Mouse (Mus musculus) intestine, embryonic 14.5 days (tissue): ENCODE results near the gene Cel. TPM values are rescaled to one million over a fixed set of nuclear protein-coding genes. Genes with fewer than 3 reads are reported as not detected.

Experiments
- ATAC-seq: fragments of 200-750 bp; cut with Nextera tagmentation; replicated peaks from 2 replicates; pipeline ENCODE4 v1.8.0; 2017; ENCODE audit warnings: low read depth, moderate number of reproducible peaks, moderate TSS enrichment, moderate library complexity; ENCODE audit not compliant: low FRiP score, low TSS enrichment
- DNase-seq: peaks from one replicate; pipeline ENCODE4 v3.0.0-alpha.2; 2018; ENCODE audit warnings: low spot score
- H3K27ac ChIP-seq: fragments of 300-500 bp; sonication (generic); 2 replicates; pipeline ENCODE4 v1.5.1; 2014; ENCODE audit warnings: low read depth, mild to moderate bottlenecking, control low read depth
- H3K27me3 ChIP-seq: fragments of 300-500 bp; sonication (generic); replicated peaks from 2 replicates; pipeline ENCODE4 v1.6.1; 2014; ENCODE audit warnings: low read length, control low read depth; ENCODE audit not compliant: control insufficient read depth, insufficient read depth
- H3K36me3 ChIP-seq: fragments of 300-500 bp; sonication (generic); 2 replicates; pipeline ENCODE4 v1.6.1; 2014; ENCODE audit warnings: low read length, control low read depth; ENCODE audit not compliant: control insufficient read depth, insufficient read depth
- H3K4me1 ChIP-seq: fragments of 300-500 bp; sonication (generic); replicated peaks from 2 replicates; pipeline ENCODE4 v1.6.1; 2014; ENCODE audit warnings: low read length, control low read depth, mixed read lengths; ENCODE audit not compliant: control insufficient read depth, insufficient read depth
- H3K4me2 ChIP-seq: fragments of 300-500 bp; sonication (generic); 2 replicates; pipeline ENCODE4 v1.6.1; 2014; ENCODE audit warnings: low read length
- H3K4me3 ChIP-seq: fragments of 300-500 bp; sonication (generic); 2 replicates; pipeline ENCODE4 v1.5.1; 2014; ENCODE audit warnings: low read depth, low read length, control low read depth, mixed read lengths
- H3K9ac ChIP-seq: fragments of 300-500 bp; sonication (generic); 2 replicates; pipeline ENCODE4 v1.6.1; 2014; ENCODE audit warnings: mild to moderate bottlenecking, low read length
- H3K9me3 ChIP-seq: fragments of 300-500 bp; sonication (generic); 2 replicates; pipeline ENCODE4 v1.6.1; 2016; ENCODE audit warnings: low read length, control low read depth; ENCODE audit not compliant: control insufficient read depth
- WGBS: fragments of 180-500 bp; shearing (Covaris S2); extraction: QIAGEN DNeasy Blood & Tissue Kit; methylation state at CpG from one replicate; pipeline ENCODE4 v1.1.7; 2014; 5-methylcytosine and 5-hydroxymethylcytosine counted together
- polyA plus RNA-seq: library from polyadenylated mRNA; unstranded; fragments of >200 nt; fragmentation: Nextera tagmentation; extraction: Ambion mirVana; gene quantifications from 2 replicates; pipeline ENCODE4 v1.2.1, GENCODE M21; 2014

The Cel gene
- polyA plus RNA-seq, 1 experiment from 2014 or later: 67.3 TPM

DNA sequence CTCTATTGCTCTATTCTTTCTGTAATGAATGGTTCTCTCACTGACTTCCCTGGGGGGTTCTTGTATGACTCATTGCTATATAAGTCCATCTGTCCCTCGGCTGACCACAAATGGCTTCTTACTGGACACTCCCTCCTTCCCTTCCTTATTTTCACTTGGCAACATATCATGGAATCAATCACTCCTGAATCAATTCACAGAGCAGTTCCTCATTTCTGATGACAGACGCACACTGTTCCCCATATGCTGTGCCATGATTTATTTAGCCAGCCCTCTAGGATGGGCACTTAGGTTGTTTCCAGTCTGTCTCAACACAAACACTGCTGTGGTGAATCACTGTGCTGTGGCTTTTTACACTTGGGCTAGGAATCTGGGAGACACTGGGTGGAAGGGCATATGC, 28.3 kb upstream of the Cel start:
- H3K9ac ChIP-seq: no peak overlapping the region
- no peak overlapping the region for H3K4me3 ChIP-seq
- H3K36me3 ChIP-seq: no peaks in the 10 kb centered on the region
- no peak overlapping the region for H3K27ac ChIP-seq
- H3K4me1 ChIP-seq: no peaks in the 10 kb centered on the region
- ATAC-seq: no peak
- WGBS: 74% methylated on average over 2 of the region's 2 CpGs
- DNase-seq: no peak
- H3K9me3 ChIP-seq: no peaks in the 10 kb centered on the region
- H3K4me2 ChIP-seq: no peak overlapping the region
- no peaks in the 10 kb centered on the region for H3K27me3 ChIP-seq

GRCm38 (mm10) chr2:28588574-28588973, 25.4 kb upstream of the Cel start:
- Histone ChIP-seq H3K36me3 (no peaks in the 10 kb centered on the region), H3K4me3 (no peak overlapping the region), H3K4me2 (no peak overlapping the region), H3K9ac (no peak overlapping the region), H3K27me3 (no peaks in the 10 kb centered on the region), H3K9me3 (no peaks in the 10 kb centered on the region), H3K4me1 (no peaks in the 10 kb centered on the region), H3K27ac (no peak overlapping the region)
- DNase-seq (no peak), ATAC-seq (no peak)
- WGBS: 33% methylated on average over 1 of the region's 1 CpGs

DNA sequence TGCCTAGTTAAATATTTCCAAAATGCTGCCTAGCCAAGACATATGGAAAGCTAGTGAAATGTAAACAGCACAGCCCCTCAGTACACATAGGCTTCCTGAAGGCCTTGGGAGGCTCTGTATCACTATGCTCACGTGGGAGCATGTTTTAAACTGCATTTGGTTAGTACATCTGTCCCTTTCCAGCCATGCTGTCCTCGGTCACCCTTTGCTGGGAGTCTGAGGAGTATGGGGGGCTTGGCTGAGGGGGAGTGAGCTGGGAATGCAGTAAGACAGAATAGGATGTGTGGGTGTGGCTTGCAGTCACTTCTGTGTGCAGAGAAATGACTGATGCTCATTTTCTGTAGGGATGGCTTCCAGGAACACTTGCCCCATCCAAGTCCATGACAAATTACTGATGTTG, 22.5 kb upstream of the Cel start:
- H3K4me1 ChIP-seq: peaks cover 7% of the 10 kb centered on the region
- H3K9me3 ChIP-seq: no peaks in the 10 kb centered on the region
- H3K27ac ChIP-seq: no peak overlapping the region
- H3K36me3 ChIP-seq: peaks cover 2% of the 10 kb centered on the region
- DNase-seq (no peak), ATAC-seq (no peak)
- WGBS: 33% methylated on average over 2 of the region's 2 CpGs
- H3K4me2 ChIP-seq: no peak overlapping the region
- no peak overlapping the region for H3K9ac ChIP-seq
- no peaks in the 10 kb centered on the region for H3K27me3 ChIP-seq
- H3K4me3 ChIP-seq: no peak overlapping the region

DNA sequence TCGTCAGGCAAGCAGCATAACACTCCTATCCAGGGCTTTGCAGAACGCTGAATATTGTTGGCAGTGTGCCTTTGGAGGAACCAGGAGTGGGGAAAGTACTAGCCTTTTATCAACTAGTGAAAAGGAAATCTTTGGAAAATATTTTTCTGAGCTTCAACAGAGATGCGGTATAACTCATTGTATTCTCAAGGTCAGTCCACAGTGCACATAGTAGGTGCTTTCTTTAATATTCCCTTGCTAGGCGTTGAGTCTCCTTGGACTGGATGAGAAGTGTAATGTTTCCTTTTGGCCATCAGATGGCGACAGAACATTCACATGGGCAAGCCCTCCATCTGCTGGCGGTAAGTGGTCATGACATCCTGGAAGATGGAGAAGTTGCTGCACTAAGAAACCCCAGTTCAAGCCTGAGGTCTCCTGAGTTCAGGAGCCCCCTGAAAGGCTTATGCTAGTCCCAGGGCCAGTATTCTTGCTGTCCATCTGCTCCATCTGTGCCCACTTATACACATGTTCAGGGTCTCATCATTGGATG, 21.9 kb upstream of the Cel start:
- H3K9me3 ChIP-seq: no peaks in the 10 kb centered on the region
- peaks cover 7% of the 10 kb centered on the region for H3K4me1 ChIP-seq
- no peaks in the 10 kb centered on the region for H3K27me3 ChIP-seq
- H3K9ac ChIP-seq: no peak overlapping the region
- H3K4me2 ChIP-seq: no peak overlapping the region
- ATAC-seq (0 out of 2 replicates have a peak, but pooled peaks have one; percentile 11), DNase-seq (peak; percentile 83)
- H3K36me3 ChIP-seq: peaks cover 8% of the 10 kb centered on the region
- no peak overlapping the region for H3K4me3 ChIP-seq
- WGBS: 18% methylated on average over 6 of the region's 6 CpGs
- H3K27ac ChIP-seq: no peak overlapping the region

GRCm38 (mm10) chr2:28583651-28584050, 20.4 kb upstream of the Cel start, which contains the start of gene Gtf3c5:
Gene Gtf3c5 (minus strand): TSS chr2:28583751.
- Histone ChIP-seq H3K9me3 (no peaks in the 10 kb centered on the region), H3K4me3 (peak within 1 kb of the TSS; percentile 85), H3K36me3 (peaks cover 21% of the 10 kb centered on the region), H3K27ac (peak within 1 kb of the TSS; percentile 80), H3K9ac (peak within 1 kb of the TSS; percentile 81), H3K4me1 (peaks cover 7% of the 10 kb centered on the region), H3K27me3 (no peaks in the 10 kb centered on the region), H3K4me2 (peak within 1 kb of the TSS; percentile 68)
- no peak for ATAC-seq
- no peak for DNase-seq
- 73% methylated on average over 9 of the region's 9 CpGs for WGBS

GRCm38 (mm10) chr2:28582647-28583353, 19.6 kb upstream of the Cel start:
- DNase-seq (peak; percentile 98), ATAC-seq (peak; percentile 90)
- Histone ChIP-seq H3K27ac (peak overlapping the region; percentile 80), H3K9me3 (no peaks in the 10 kb centered on the region), H3K27me3 (no peaks in the 10 kb centered on the region), H3K36me3 (peaks cover 30% of the 10 kb centered on the region), H3K4me1 (peaks cover 7% of the 10 kb centered on the region), H3K4me2 (peak overlapping the region; percentile 68), H3K9ac (peak overlapping the region; percentile 81), H3K4me3 (peak overlapping the region; percentile 85)
- under 1% methylated on average over 56 of the region's 56 CpGs for WGBS

- peaks cover 7% of the 10 kb centered on the region for H3K4me1 ChIP-seq
- no peak for DNase-seq
Observed at GRCm38 (mm10) chr2:28578003-28578402, 14.8 kb upstream of the Cel start.

GRCm38 (mm10) chr2:28576815-28577214, 13.6 kb upstream of the Cel start:
- Histone ChIP-seq H3K36me3 (peaks cover 80% of the 10 kb centered on the region), H3K4me1 (peaks cover 2% of the 10 kb centered on the region), H3K4me3 (no peak overlapping the region), H3K27me3 (no peaks in the 10 kb centered on the region), H3K9ac (no peak overlapping the region), H3K9me3 (no peaks in the 10 kb centered on the region), H3K27ac (no peak overlapping the region), H3K4me2 (no peak overlapping the region)
- 91% methylated on average over 3 of the region's 3 CpGs for WGBS
- no peak for DNase-seq
- ATAC-seq: no peak

More at GRCm38 (mm10) chr2:28578003-28578402, 14.8 kb upstream of the Cel start:
- no peak for ATAC-seq
- Histone ChIP-seq H3K9ac (no peak overlapping the region), H3K4me3 (no peak overlapping the region), H3K4me2 (no peak overlapping the region), H3K27ac (no peak overlapping the region), H3K9me3 (no peaks in the 10 kb centered on the region), H3K27me3 (no peaks in the 10 kb centered on the region), H3K36me3 (peaks cover 69% of the 10 kb centered on the region)
- 68% methylated on average over 5 of the region's 5 CpGs for WGBS

- DNase-seq (no peak), ATAC-seq (no peak)
- Histone ChIP-seq H3K4me1 (no peaks in the 10 kb centered on the region), H3K27ac (no peak overlapping the region), H3K36me3 (peaks cover 89% of the 10 kb centered on the region), H3K9ac (no peak overlapping the region), H3K27me3 (no peaks in the 10 kb centered on the region), H3K4me2 (no peak overlapping the region), H3K9me3 (no peaks in the 10 kb centered on the region), H3K4me3 (no peak overlapping the region)
- 93% methylated on average over 4 of the region's 4 CpGs for WGBS
Observed at GRCm38 (mm10) chr2:28575341-28575740, 12.1 kb upstream of the Cel start.
